1 mouse cellular context compared by ENCODE assay signal in the genomic region with DNA sequence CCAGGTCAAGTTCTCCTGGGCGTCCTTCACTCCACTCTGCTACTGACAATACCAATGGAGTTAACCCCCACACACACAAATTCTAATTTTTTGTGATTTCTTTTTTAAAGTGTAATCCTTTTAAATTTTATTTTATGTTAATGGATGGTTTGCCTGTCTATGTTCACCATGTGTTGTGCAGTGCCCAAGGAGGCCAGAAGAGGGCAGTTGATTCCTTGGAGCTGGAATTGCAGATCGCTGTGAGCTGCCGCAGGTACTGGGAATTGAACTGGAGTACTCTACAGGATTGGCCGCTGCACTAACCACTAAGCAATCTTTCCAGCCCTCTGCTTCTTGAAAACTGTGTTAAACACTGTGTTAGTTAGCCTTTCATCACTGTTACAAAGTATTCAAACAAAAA.
TF ChIP-seq lines count a peak whose summit lies in the region.

No protein-coding gene starts in this region.

TF ChIP-seq in MEL, 35 proteins besides CTCF, POLR2A, EP300 and RAD21:
- TF ChIP-seq MYC (IDR thresholded peaks at IDR 0.05; ENCODE audit: low read depth, low read length) (no peak), NRF1 (IDR thresholded peaks at IDR 0.05; ENCODE audit: insufficient read depth, low read depth, low read length, poor library complexity, severe bottlenecking) (no peak), MAFK (IDR thresholded peaks at IDR 0.05; ENCODE audit: borderline replicate concordance, low read depth, low read length) (no peak), BHLHE40 (IDR thresholded peaks at IDR 0.05; ENCODE audit: borderline replicate concordance, low read depth, low read length) (no peak), POLR2AphosphoS5 (IDR thresholded peaks at IDR 0.05; ENCODE audit: borderline replicate concordance, low read depth, low read length) (no peak), CHD2 (IDR thresholded peaks at IDR 0.05; ENCODE audit: low read length) (no peak), ZKSCAN1 (IDR thresholded peaks at IDR 0.05; ENCODE audit: low read depth, low read length) (no peak), MEF2A (IDR thresholded peaks at IDR 0.05; ENCODE audit: extremely low read depth, insufficient replicate concordance, low read depth, low read length, poor library complexity, severe bottlenecking) (no peak), USF2 (IDR thresholded peaks at IDR 0.05; ENCODE audit: borderline replicate concordance in 1 of 2, insufficient read depth in 1 of 2, low read depth in 1 of 2, low read length in 2 of 2) (no peak), UBTF (IDR thresholded peaks at IDR 0.05; ENCODE audit: borderline replicate concordance, insufficient read depth, low read depth, low read length) (no peak), ETS1 (IDR thresholded peaks at IDR 0.05; ENCODE audit: low read depth, low read length) (no peak), MYB (IDR thresholded peaks at IDR 0.05; ENCODE audit: low read depth, low read length) (no peak), CHD1 (IDR thresholded peaks at IDR 0.05; ENCODE audit: low read depth, low read length) (no peak)
